Mouse (Mus musculus) embryonic facial prominence, embryonic 15.5 days (tissue): Measurements from ENCODE around the gene Plod1. TPM values are rescaled to one million over a fixed set of nuclear protein-coding genes. Genes with fewer than 3 reads are reported as not detected.

Source experiments
- ATAC-seq: fragments of 200-750 bp; cut with Nextera tagmentation; 2 replicates; pipeline ENCODE4 v1.8.0; 2017; ENCODE audit warnings: low read depth, moderate TSS enrichment; ENCODE audit not compliant: insufficient number of reproducible peaks, low FRiP score, low TSS enrichment
- H3K27ac ChIP-seq: fragments of 300-500 bp; sonication (generic); replicated peaks from 2 replicates; pipeline ENCODE4 v1.5.1; 2015; ENCODE audit warnings: mild to moderate bottlenecking, inconsistent platforms
- H3K27me3 ChIP-seq: fragments of 300-500 bp; sonication (generic); 2 replicates; pipeline ENCODE4 v1.6.1; 2015; ENCODE audit warnings: inconsistent platforms
- H3K36me3 ChIP-seq: fragments of 300-500 bp; sonication (generic); 2 replicates; pipeline ENCODE4 v1.6.1; 2015; ENCODE audit warnings: mild to moderate bottlenecking, inconsistent platforms
- H3K4me1 ChIP-seq: fragments of 300-500 bp; sonication (generic); 2 replicates; pipeline ENCODE4 v1.6.1; 2015; ENCODE audit warnings: inconsistent platforms
- H3K4me2 ChIP-seq: fragments of 300-500 bp; sonication (generic); replicated peaks from 2 replicates; pipeline ENCODE4 v1.6.1; 2015; ENCODE audit warnings: mild to moderate bottlenecking, inconsistent platforms
- H3K4me3 ChIP-seq: fragments of 300-500 bp; sonication (generic); replicated peaks from 2 replicates; pipeline ENCODE4 v1.5.1; 2015; ENCODE audit warnings: mild to moderate bottlenecking, inconsistent platforms
- H3K9ac ChIP-seq: fragments of 300-500 bp; sonication (generic); 2 replicates; pipeline ENCODE4 v1.6.1; 2015; ENCODE audit warnings: inconsistent platforms
- H3K9me3 ChIP-seq: fragments of 300-500 bp; sonication (generic); replicated peaks from 2 replicates; pipeline ENCODE4 v1.6.1; 2016; ENCODE audit warnings: inconsistent platforms
- WGBS: fragments of 180-500 bp; shearing (Covaris S2); methylation state at CpG from one replicate; pipeline ENCODE4 v1.1.7; 2015; 5-methylcytosine and 5-hydroxymethylcytosine counted together
- polyA plus RNA-seq: library from polyadenylated mRNA; unstranded; fragments of >200 nt; fragmentation: Nextera tagmentation; extraction: Ambion mirVana; gene quantifications from 2 replicates; pipeline ENCODE4 v1.2.1, GENCODE M21; 2015

The Plod1 gene
- polyA plus RNA-seq, 1 experiment from 2014 or later, result 93.3 TPM

GRCm38 (mm10) chr4:147937021-147937420 is 454 bp upstream of the Plod1 start:
- peak overlapping the region; percentile 78; the same call in 1 of the 2 replicates for H3K27ac ChIP-seq

GRCm38 (mm10) chr4:147935904-147936303 is 663 bp downstream of the Plod1 start:
- Histone ChIP-seq H3K9ac (peak overlapping the region; percentile 83), H3K9me3 (no peaks in the 10 kb centered on the region), H3K27me3 (no peaks in the 10 kb centered on the region), H3K27ac (0 out of 2 replicates have a peak overlapping the region, but pooled peaks have one; percentile 78), H3K36me3 (peaks cover 14% of the 10 kb centered on the region; the same call in 1 of the 2 replicates), H3K4me2 (peak overlapping the region; percentile 77), H3K4me1 (peaks cover 77% of the 10 kb centered on the region), H3K4me3 (peak overlapping the region; percentile 83)
- no peak for ATAC-seq
- 16% methylated on average over 9 of the region's 9 CpGs for WGBS

More at GRCm38 (mm10) chr4:147937021-147937420, 454 bp upstream of the Plod1 start:
- no peak for ATAC-seq
- no peaks in the 10 kb centered on the region for H3K9me3 ChIP-seq
- H3K4me3 ChIP-seq, result peak overlapping the region; percentile 83
- H3K4me2 ChIP-seq, result peak overlapping the region; percentile 77
- H3K4me1 ChIP-seq, result peaks cover 82% of the 10 kb centered on the region
- 0 out of 2 replicates have a peak overlapping the region, but pooled peaks have one; percentile 83 for H3K9ac ChIP-seq
- 0 out of 2 replicates have a peak, but pooled peaks cover 3% of the 10 kb centered on the region for H3K36me3 ChIP-seq
- H3K27me3 ChIP-seq, result no peaks in the 10 kb centered on the region
- WGBS, result 24% methylated on average over 3 of the region's 3 CpGs

- Histone ChIP-seq H3K4me3 (no peak overlapping the region), H3K9ac (no peak overlapping the region), H3K36me3 (peaks cover 25% of the 10 kb centered on the region), H3K27me3 (no peaks in the 10 kb centered on the region), H3K4me1 (peaks cover 68% of the 10 kb centered on the region), H3K9me3 (no peaks in the 10 kb centered on the region), H3K4me2 (peak overlapping the region; percentile 12; the same call in 1 of the 2 replicates), H3K27ac (no peak overlapping the region)
- no peak for ATAC-seq
- 76% methylated on average over 4 of the region's 4 CpGs for WGBS
Measured at GRCm38 (mm10) chr4:147934611-147935010, 2.0 kb downstream of the Plod1 start.

- Histone ChIP-seq H3K36me3 (peaks cover 30% of the 10 kb centered on the region), H3K4me1 (peaks cover 64% of the 10 kb centered on the region), H3K4me2 (peak overlapping the region; percentile 6; the same call in 1 of the 2 replicates), H3K9ac (no peak overlapping the region), H3K9me3 (no peaks in the 10 kb centered on the region), H3K27ac (no peak overlapping the region), H3K4me3 (no peak overlapping the region), H3K27me3 (no peaks in the 10 kb centered on the region)
- WGBS, result 36% methylated on average over 3 of the region's 3 CpGs
- ATAC-seq, result no peak
Measured at GRCm38 (mm10) chr4:147934134-147934533, 2.4 kb downstream of the Plod1 start.

- peaks cover 39% of the 10 kb centered on the region for H3K4me1 ChIP-seq
- no peak overlapping the region for H3K27ac ChIP-seq
- no peaks in the 10 kb centered on the region for H3K27me3 ChIP-seq
- no peak overlapping the region for H3K4me3 ChIP-seq
- no peaks in the 10 kb centered on the region for H3K9me3 ChIP-seq
- peaks cover 40% of the 10 kb centered on the region for H3K36me3 ChIP-seq
- ATAC-seq, result no peak
- no peak overlapping the region for H3K9ac ChIP-seq
- WGBS, result 93% methylated on average over 14 of the region's 14 CpGs
- no peak overlapping the region for H3K4me2 ChIP-seq
Measured at GRCm38 (mm10) chr4:147930946-147931345, 5.6 kb downstream of the Plod1 start.

DNA sequence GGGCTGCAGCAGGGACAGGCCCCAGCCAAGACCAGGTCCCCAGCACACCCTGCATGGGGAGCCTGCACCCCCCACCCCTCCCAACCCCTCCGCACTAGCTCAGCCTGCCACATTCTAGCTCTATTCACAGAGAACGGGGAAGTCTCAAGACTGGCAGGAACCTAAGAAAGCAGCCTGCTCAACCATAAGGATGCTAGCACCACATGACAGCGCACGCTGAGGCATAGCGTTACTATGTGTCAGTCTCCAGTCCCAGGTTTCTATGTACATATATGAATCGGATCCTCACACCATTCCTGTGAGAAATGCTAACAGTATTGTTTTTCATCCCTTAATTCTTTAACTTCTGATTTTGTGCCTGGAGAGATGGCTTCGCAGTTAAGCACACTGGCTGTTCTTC is 8.0 kb downstream of the Plod1 start:
- ATAC-seq, result no peak
- Histone ChIP-seq H3K9ac (no peak overlapping the region), H3K27me3 (no peaks in the 10 kb centered on the region), H3K9me3 (no peaks in the 10 kb centered on the region), H3K4me3 (no peak overlapping the region), H3K27ac (no peak overlapping the region), H3K4me1 (peaks cover 17% of the 10 kb centered on the region), H3K4me2 (no peak overlapping the region), H3K36me3 (peaks cover 62% of the 10 kb centered on the region)
- WGBS, result 82% methylated on average over 7 of the region's 7 CpGs

- Histone ChIP-seq H3K36me3 (peaks cover 65% of the 10 kb centered on the region), H3K4me1 (peaks cover 12% of the 10 kb centered on the region), H3K9me3 (no peaks in the 10 kb centered on the region), H3K9ac (no peak overlapping the region), H3K4me2 (no peak overlapping the region), H3K4me3 (no peak overlapping the region), H3K27ac (no peak overlapping the region), H3K27me3 (no peaks in the 10 kb centered on the region)
- WGBS, result 22% methylated on average over 9 of the region's 9 CpGs
- no peak for ATAC-seq
Measured at GRCm38 (mm10) chr4:147928136-147928535, 8.4 kb downstream of the Plod1 start.

GRCm38 (mm10) chr4:147927705-147928104 is 8.9 kb downstream of the Plod1 start:
- no peak overlapping the region for H3K9ac ChIP-seq
- ATAC-seq, result no peak
- peaks cover 70% of the 10 kb centered on the region for H3K36me3 ChIP-seq
- WGBS, result 38% methylated on average over 8 of the region's 8 CpGs
- H3K4me2 ChIP-seq, result no peak overlapping the region
- H3K9me3 ChIP-seq, result no peaks in the 10 kb centered on the region
- no peak overlapping the region for H3K4me3 ChIP-seq
- no peak overlapping the region for H3K27ac ChIP-seq
- no peaks in the 10 kb centered on the region for H3K27me3 ChIP-seq
- H3K4me1 ChIP-seq, result peaks cover 10% of the 10 kb centered on the region

- no peaks in the 10 kb centered on the region for H3K27me3 ChIP-seq
- 0 out of 2 replicates have a peak, but pooled peaks cover 5% of the 10 kb centered on the region for H3K4me1 ChIP-seq
- peaks cover 54% of the 10 kb centered on the region for H3K36me3 ChIP-seq
- no peak overlapping the region for H3K9ac ChIP-seq
- H3K4me3 ChIP-seq, result no peak overlapping the region
- H3K27ac ChIP-seq, result no peak overlapping the region
- WGBS, result 76% methylated on average over 11 of the region's 11 CpGs
- ATAC-seq, result no peak
- H3K9me3 ChIP-seq, result no peaks in the 10 kb centered on the region
- no peak overlapping the region for H3K4me2 ChIP-seq
Measured at GRCm38 (mm10) chr4:147922341-147922740, 14.2 kb downstream of the Plod1 start.

- WGBS, result 40% methylated on average over 10 of the region's 10 CpGs
- H3K4me1 ChIP-seq, result 0 out of 2 replicates have a peak, but pooled peaks cover 5% of the 10 kb centered on the region
- H3K36me3 ChIP-seq, result peaks cover 60% of the 10 kb centered on the region
- no peak for ATAC-seq
- H3K4me2 ChIP-seq, result no peak overlapping the region
- H3K27ac ChIP-seq, result no peak overlapping the region
- no peaks in the 10 kb centered on the region for H3K9me3 ChIP-seq
- no peaks in the 10 kb centered on the region for H3K27me3 ChIP-seq
- no peak overlapping the region for H3K9ac ChIP-seq
- no peak overlapping the region for H3K4me3 ChIP-seq
Measured at GRCm38 (mm10) chr4:147920973-147921372, 15.6 kb downstream of the Plod1 start.

DNA sequence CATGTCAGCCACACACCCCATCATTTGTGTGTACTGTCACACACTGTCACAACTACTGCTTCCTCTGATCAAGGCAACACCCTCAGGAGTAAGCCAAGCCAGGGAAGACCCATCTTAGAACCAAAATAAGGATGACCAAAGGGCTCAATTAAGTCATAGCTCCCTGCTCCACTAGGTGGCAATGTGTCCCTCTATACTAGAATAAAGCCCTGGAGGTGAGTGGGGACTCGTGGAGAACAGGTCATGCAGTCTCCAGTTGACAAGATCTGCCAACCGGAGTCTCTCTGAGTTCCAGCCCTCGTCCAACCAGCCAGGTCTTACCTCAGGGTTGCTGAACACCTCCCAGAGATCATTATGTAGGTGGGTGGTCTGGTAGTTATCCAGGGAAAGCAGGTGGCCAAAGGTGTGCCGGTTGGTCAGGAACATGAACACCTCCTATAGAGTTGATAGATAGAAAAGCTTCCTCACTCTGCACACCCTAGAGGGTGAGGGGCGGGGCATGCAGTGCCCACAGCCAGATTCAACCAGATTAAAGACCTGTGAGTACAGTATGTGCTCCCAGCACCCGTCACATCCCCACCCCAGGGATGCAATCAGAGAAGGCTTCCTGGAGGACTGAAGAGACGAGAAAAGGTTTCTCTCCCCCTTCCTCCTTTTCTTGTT is 18.0 kb downstream of the Plod1 start:
- Histone ChIP-seq H3K9ac (no peak overlapping the region), H3K9me3 (no peaks in the 10 kb centered on the region), H3K4me3 (no peak overlapping the region), H3K4me1 (0 out of 2 replicates have a peak, but pooled peaks cover 5% of the 10 kb centered on the region), H3K27ac (no peak overlapping the region), H3K27me3 (no peaks in the 10 kb centered on the region), H3K4me2 (no peak overlapping the region), H3K36me3 (peaks cover 55% of the 10 kb centered on the region)
- ATAC-seq, result no peak
- WGBS, result 54% methylated on average over 7 of the region's 7 CpGs

DNA sequence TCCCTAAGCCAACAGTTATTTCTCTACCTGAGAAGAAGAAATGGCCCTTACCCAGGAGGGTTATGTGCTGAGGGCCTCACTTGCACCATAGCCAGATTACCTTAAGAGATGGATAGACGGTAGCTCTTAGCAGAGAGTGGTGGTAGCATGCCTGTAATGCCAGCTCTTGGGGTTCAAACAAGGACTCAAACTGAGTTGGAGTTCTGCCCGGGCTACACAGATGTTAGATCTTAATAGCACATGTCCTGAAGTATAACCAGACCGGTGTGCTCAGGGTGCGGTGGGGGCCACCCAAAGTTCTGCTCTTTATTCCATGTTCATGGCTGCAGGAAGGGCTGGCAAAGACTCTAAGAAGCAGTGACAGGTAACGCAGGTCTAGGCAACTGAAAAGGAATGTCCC is 27.1 kb downstream of the Plod1 start:
- Histone ChIP-seq H3K36me3 (peaks cover 46% of the 10 kb centered on the region), H3K4me3 (no peak overlapping the region), H3K4me1 (peaks cover 4% of the 10 kb centered on the region; the same call in 1 of the 2 replicates), H3K27me3 (no peaks in the 10 kb centered on the region), H3K9me3 (no peaks in the 10 kb centered on the region), H3K27ac (no peak overlapping the region), H3K4me2 (no peak overlapping the region), H3K9ac (no peak overlapping the region)
- 74% methylated on average over 5 of the region's 5 CpGs for WGBS
- no peak for ATAC-seq
